Mouse (Mus musculus) hindbrain, embryonic 14.5 days (tissue): ENCODE measurements around the gene Bin2. TPM values are rescaled to one million over a fixed set of nuclear protein-coding genes. Genes with fewer than 3 reads are reported as not detected.

Experiments used
- ATAC-seq: fragments of 200-750 bp; cut with Nextera tagmentation; 2 replicates; pipeline ENCODE4 v1.8.0; 2017; ENCODE audit warnings: moderate number of reproducible peaks, mild to moderate bottlenecking, moderate TSS enrichment, moderate library complexity; ENCODE audit not compliant: low FRiP score
- DNase-seq: peaks from one replicate; pipeline ENCODE4 v3.0.0-alpha.2; 2015; ENCODE audit warnings: low spot score
- H3K27ac ChIP-seq: fragments of 300-500 bp; sonication (generic); 2 replicates; pipeline ENCODE4 v1.5.1; 2014; ENCODE audit warnings: mild to moderate bottlenecking, moderate library complexity
- H3K27me3 ChIP-seq: fragments of 300-500 bp; sonication (generic); 2 replicates; pipeline ENCODE4 v1.6.1; 2014; ENCODE audit warnings: mild to moderate bottlenecking, low read length, mixed read lengths; ENCODE audit not compliant: control insufficient read depth, insufficient read depth
- H3K36me3 ChIP-seq: fragments of 300-500 bp; sonication (generic); replicated peaks from 2 replicates; pipeline ENCODE4 v1.6.1; 2014; ENCODE audit not compliant: control insufficient read depth, insufficient read depth
- H3K4me1 ChIP-seq: fragments of 300-500 bp; sonication (generic); replicated peaks from 2 replicates; pipeline ENCODE4 v1.6.1; 2014; ENCODE audit warnings: antibody characterized with exemption, low read length, mixed read lengths; ENCODE audit not compliant: control insufficient read depth, insufficient read depth
- H3K4me2 ChIP-seq: fragments of 300-500 bp; sonication (generic); replicated peaks from 2 replicates; pipeline ENCODE4 v1.6.1; 2014; ENCODE audit warnings: mild to moderate bottlenecking, moderate library complexity
- H3K4me3 ChIP-seq: fragments of 300-500 bp; sonication (generic); replicated peaks from 2 replicates; pipeline ENCODE4 v1.5.1; 2014; ENCODE audit warnings: mild to moderate bottlenecking, low read length
- H3K9ac ChIP-seq: fragments of 300-500 bp; sonication (generic); 2 replicates; pipeline ENCODE4 v1.6.1; 2014
- H3K9me3 ChIP-seq: fragments of 300-500 bp; sonication (generic); 2 replicates; pipeline ENCODE4 v1.6.1; 2016; ENCODE audit warnings: low read length; ENCODE audit not compliant: control insufficient read depth
- WGBS: fragments of 180-500 bp; shearing (Covaris S2); extraction: QIAGEN DNeasy Blood & Tissue Kit; methylation state at CpG from one replicate; pipeline ENCODE4 v1.1.7; 2014; 5-methylcytosine and 5-hydroxymethylcytosine counted together
- polyA plus RNA-seq: library from polyadenylated mRNA; unstranded; fragments of >200 nt; fragmentation: Nextera tagmentation; extraction: Ambion mirVana; gene quantifications from 2 replicates; pipeline ENCODE4 v1.2.1, GENCODE M21; 2014

The Bin2 gene
- polyA plus RNA-seq, 1 experiment from 2014 or later: 2.2 TPM

GRCm38 (mm10) chr15:100677675-100678074 is 8.3 kb upstream of the Bin2 start:
- H3K36me3 ChIP-seq: no peaks in the 10 kb centered on the region
- no peaks in the 10 kb centered on the region for H3K27me3 ChIP-seq
- H3K4me3 ChIP-seq: no peak overlapping the region
- H3K9ac ChIP-seq: no peak overlapping the region
- no peaks in the 10 kb centered on the region for H3K4me1 ChIP-seq
- no peak for DNase-seq
- no peak for ATAC-seq
- H3K4me2 ChIP-seq: no peak overlapping the region
- no peaks in the 10 kb centered on the region for H3K9me3 ChIP-seq
- 87% methylated on average over 8 of the region's 8 CpGs for WGBS
- H3K27ac ChIP-seq: no peak overlapping the region

GRCm38 (mm10) chr15:100676521-100676920 is 7.2 kb upstream of the Bin2 start:
- Histone ChIP-seq H3K9ac (no peak overlapping the region), H3K27me3 (no peaks in the 10 kb centered on the region), H3K4me2 (no peak overlapping the region), H3K9me3 (no peaks in the 10 kb centered on the region), H3K27ac (no peak overlapping the region), H3K36me3 (no peaks in the 10 kb centered on the region), H3K4me1 (no peaks in the 10 kb centered on the region), H3K4me3 (no peak overlapping the region)
- DNase-seq (no peak), ATAC-seq (no peak)
- 84% methylated on average over 1 of the region's 1 CpGs for WGBS

- ATAC-seq (no peak), DNase-seq (no peak)
- Histone ChIP-seq H3K4me3 (no peak overlapping the region), H3K9me3 (no peaks in the 10 kb centered on the region), H3K36me3 (no peaks in the 10 kb centered on the region), H3K4me1 (no peaks in the 10 kb centered on the region), H3K27me3 (no peaks in the 10 kb centered on the region), H3K4me2 (no peak overlapping the region), H3K27ac (no peak overlapping the region), H3K9ac (no peak overlapping the region)
- WGBS: 65% methylated on average over 3 of the region's 3 CpGs
These were observed 6.1 kb upstream of the Bin2 start for GRCm38 (mm10) chr15:100675486-100675885.

GRCm38 (mm10) chr15:100674566-100674965 is 5.2 kb upstream of the Bin2 start:
- 89% methylated on average over 10 of the region's 10 CpGs for WGBS
- H3K4me3 ChIP-seq: no peak overlapping the region
- H3K9ac ChIP-seq: no peak overlapping the region
- ATAC-seq (no peak), DNase-seq (no peak)
- H3K27ac ChIP-seq: no peak overlapping the region
- H3K27me3 ChIP-seq: no peaks in the 10 kb centered on the region
- no peaks in the 10 kb centered on the region for H3K9me3 ChIP-seq
- H3K36me3 ChIP-seq: no peaks in the 10 kb centered on the region
- no peaks in the 10 kb centered on the region for H3K4me1 ChIP-seq
- H3K4me2 ChIP-seq: no peak overlapping the region

GRCm38 (mm10) chr15:100673585-100674391 is 4.4 kb upstream of the Bin2 start:
- Histone ChIP-seq H3K9ac (no peak overlapping the region), H3K4me1 (no peaks in the 10 kb centered on the region), H3K9me3 (no peaks in the 10 kb centered on the region), H3K4me2 (no peak overlapping the region), H3K4me3 (no peak overlapping the region), H3K27ac (no peak overlapping the region), H3K36me3 (no peaks in the 10 kb centered on the region), H3K27me3 (no peaks in the 10 kb centered on the region)
- DNase-seq: no peak
- no peak for ATAC-seq
- WGBS: 40% methylated on average over 12 of the region's 12 CpGs

- Histone ChIP-seq H3K9me3 (no peaks in the 10 kb centered on the region), H3K4me3 (no peak overlapping the region), H3K27ac (no peak overlapping the region), H3K4me2 (no peak overlapping the region), H3K36me3 (no peaks in the 10 kb centered on the region), H3K9ac (no peak overlapping the region), H3K4me1 (no peaks in the 10 kb centered on the region), H3K27me3 (no peaks in the 10 kb centered on the region)
- ATAC-seq (no peak), DNase-seq (no peak)
- 73% methylated on average over 5 of the region's 5 CpGs for WGBS
These were observed 1.5 kb upstream of the Bin2 start for GRCm38 (mm10) chr15:100670833-100671232.

GRCm38 (mm10) chr15:100670004-100670403 is 651 bp upstream of the Bin2 start:
- Histone ChIP-seq H3K9me3 (no peaks in the 10 kb centered on the region), H3K4me1 (no peaks in the 10 kb centered on the region), H3K4me3 (no peak overlapping the region), H3K4me2 (no peak overlapping the region), H3K36me3 (no peaks in the 10 kb centered on the region), H3K27ac (no peak overlapping the region), H3K27me3 (no peaks in the 10 kb centered on the region), H3K9ac (no peak overlapping the region)
- WGBS: 68% methylated on average over 8 of the region's 8 CpGs
- DNase-seq (no peak), ATAC-seq (no peak)

- Histone ChIP-seq H3K36me3 (no peaks in the 10 kb centered on the region), H3K4me3 (no peak overlapping the region), H3K9me3 (no peaks in the 10 kb centered on the region), H3K4me1 (no peaks in the 10 kb centered on the region), H3K4me2 (no peak overlapping the region), H3K27ac (no peak overlapping the region), H3K27me3 (no peaks in the 10 kb centered on the region), H3K9ac (no peak overlapping the region)
- 91% methylated on average over 5 of the region's 5 CpGs for WGBS
- no peak for ATAC-seq
- no peak for DNase-seq
These were observed 1.3 kb downstream of the Bin2 start for GRCm38 (mm10) chr15:100667871-100668545.

GRCm38 (mm10) chr15:100667420-100667819 is 1.9 kb downstream of the Bin2 start:
- ATAC-seq (no peak), DNase-seq (no peak)
- H3K4me3 ChIP-seq: no peak overlapping the region
- H3K4me1 ChIP-seq: no peaks in the 10 kb centered on the region
- H3K27ac ChIP-seq: no peak overlapping the region
- H3K9ac ChIP-seq: no peak overlapping the region
- H3K9me3 ChIP-seq: no peaks in the 10 kb centered on the region
- 65% methylated on average over 6 of the region's 6 CpGs for WGBS
- H3K27me3 ChIP-seq: no peaks in the 10 kb centered on the region
- no peaks in the 10 kb centered on the region for H3K36me3 ChIP-seq
- H3K4me2 ChIP-seq: no peak overlapping the region
